In the genomic region with DNA sequence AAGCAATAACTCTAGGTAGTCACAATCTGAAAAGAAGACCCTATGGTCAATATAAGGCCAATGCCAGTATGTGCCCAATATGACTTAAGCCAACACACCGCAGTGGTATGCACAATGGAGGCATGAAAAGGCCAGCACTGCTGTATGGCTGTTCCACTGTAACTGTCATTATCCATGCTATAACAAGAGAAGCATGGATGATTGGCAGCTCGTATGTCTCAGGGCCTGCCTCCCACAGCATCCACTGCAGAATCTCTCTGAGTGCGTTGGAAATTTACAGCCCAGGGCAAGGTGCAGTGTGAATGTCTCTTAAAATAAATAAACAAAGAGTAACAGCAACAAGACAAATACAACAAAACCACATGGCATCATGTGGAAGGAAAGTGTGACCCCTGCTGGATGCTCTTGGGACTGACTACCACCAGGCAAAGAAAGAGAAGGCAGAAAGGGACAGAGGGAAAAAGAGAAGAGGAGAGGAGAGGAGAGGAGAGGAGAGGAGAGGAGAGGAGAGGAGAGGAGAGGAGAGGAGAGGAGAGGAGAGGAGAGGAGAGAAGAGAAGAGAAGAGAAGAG, we compare ENCODE assay signal across 9 mouse cellular contexts. TPM values are rescaled to one million over a fixed set of nuclear protein-coding genes. Genes with fewer than 3 reads are reported as not detected.
DNase-seq lines count a peak whose midpoint lies in the region; ATAC-seq and TF ChIP-seq lines count a peak whose summit lies in the region.
"Had no signal": no experiment of that assay in that cellular context is flagged by ENCODE, and none has a peak within 500 bp of the region (broad histone marks: within the 10 kb centered on the region; RNA-seq: fewer than 3 reads in every experiment).

No protein-coding gene starts in this region.

- H3K9ac ChIP-seq in intestine, postnatal 0 days (ENCODE audit: low read depth, low read length): no peak overlapping the region
- no peak overlapping the region for H3K9ac ChIP-seq in intestine, embryonic 16.5 days (ENCODE audit: low read depth, low read length)
- H3K9ac ChIP-seq in neural tube, embryonic 12.5 days: no peak overlapping the region
- H3K9ac ChIP-seq: limb, embryonic 13.5 days had no signal

- TF ChIP-seq CTCF in intestine, postnatal 0 days (IDR thresholded peaks at IDR 0.05; ENCODE audit: low read depth): peak; percentile 79

- no peaks in the 10 kb centered on the region for H3K4me1 ChIP-seq in intestine, postnatal 0 days (replicated peaks; ENCODE audit: control insufficient read depth, insufficient read depth, low read length)
- no peaks in the 10 kb centered on the region for H3K4me1 ChIP-seq in intestine, embryonic 16.5 days (ENCODE audit: control insufficient read depth, insufficient read depth, low read length)
- 0 out of 2 replicates have a peak, but pooled peaks cover 4% of the 10 kb centered on the region for H3K4me1 ChIP-seq in neural tube, embryonic 12.5 days

- WGBS in intestine, postnatal 0 days: 29% methylated on average over 3 of the region's 3 CpGs
- 41% methylated on average over 3 of the region's 3 CpGs for WGBS in intestine, embryonic 16.5 days
- WGBS in neural tube, embryonic 12.5 days: 52% methylated on average over 3 of the region's 3 CpGs

- DNase-seq in NIH3T3 (ENCODE audit: low read depth): peak; percentile 79
- DNase-seq in cerebellum, postnatal 36 days: peak; percentile 47 to 57
- peak; percentile 72 for DNase-seq in heart, postnatal 4 days
- DNase-seq in left cerebral cortex, postnatal 14 days (ENCODE audit: low spot score in 2 of 2): peak; percentile 48 to 76

- intact Hi-C loops in left cerebral cortex, postnatal 14 days (cut with DNase I): loop anchor here (2.0 to 10.0 kb wide), 2 partner anchors 62 to 530 kb away; partner anchors contain the start of gene Fam196a

- H3K27me3 ChIP-seq in intestine, postnatal 0 days (replicated peaks; ENCODE audit: control insufficient read depth, insufficient read depth, low read length): 0 out of 2 replicates have a peak, but pooled peaks cover 4% of the 10 kb centered on the region
- H3K27me3 ChIP-seq in intestine, embryonic 16.5 days (replicated peaks; ENCODE audit: control insufficient read depth, insufficient read depth, low read length): 0 out of 2 replicates have a peak, but pooled peaks cover 2% of the 10 kb centered on the region
- no peaks in the 10 kb centered on the region for H3K27me3 ChIP-seq in neural tube, embryonic 12.5 days (replicated peaks)

- H3K36me3 ChIP-seq in intestine, postnatal 0 days (ENCODE audit: control insufficient read depth, insufficient read depth): no peaks in the 10 kb centered on the region
- no peaks in the 10 kb centered on the region for H3K36me3 ChIP-seq in intestine, embryonic 16.5 days (ENCODE audit: control insufficient read depth, insufficient read depth, low read length)
- H3K36me3 ChIP-seq in neural tube, embryonic 12.5 days: no peaks in the 10 kb centered on the region
- H3K36me3 ChIP-seq: limb, embryonic 13.5 days had no signal

- no peak overlapping the region for H3K27ac ChIP-seq in intestine, postnatal 0 days (ENCODE audit: low read depth, low read length)
- no peak overlapping the region for H3K27ac ChIP-seq in intestine, embryonic 16.5 days (ENCODE audit: low read length)
- no peak overlapping the region for H3K27ac ChIP-seq in neural tube, embryonic 12.5 days
- H3K27ac ChIP-seq: limb, embryonic 13.5 days had no signal

- no peak for ATAC-seq in intestine, postnatal 0 days
- no peak for ATAC-seq in intestine, embryonic 16.5 days
- peak; percentile 66 for ATAC-seq in neural tube, embryonic 12.5 days (ENCODE audit: low FRiP score, low read depth)
- no peak for ATAC-seq in erythroid progenitor cell, adult 5-6 weeks (replicated peaks; ENCODE audit: low FRiP score, poor library complexity, severe bottlenecking)

- no peak overlapping the region for H3K4me3 ChIP-seq in intestine, postnatal 0 days (ENCODE audit: low read depth, low read length)
- no peak overlapping the region for H3K4me3 ChIP-seq in intestine, embryonic 16.5 days (ENCODE audit: low read length)
- no peak overlapping the region for H3K4me3 ChIP-seq in neural tube, embryonic 12.5 days
- H3K4me3 ChIP-seq: limb, embryonic 13.5 days had no signal

- H3K9me3 ChIP-seq in intestine, postnatal 0 days (ENCODE audit: control insufficient read depth): no peaks in the 10 kb centered on the region
- H3K9me3 ChIP-seq in intestine, embryonic 16.5 days (ENCODE audit: control insufficient read depth, low read length): no peaks in the 10 kb centered on the region
- no peaks in the 10 kb centered on the region for H3K9me3 ChIP-seq in neural tube, embryonic 12.5 days
- H3K9me3 ChIP-seq: limb, embryonic 13.5 days had no signal

- H3K4me2 ChIP-seq in intestine, postnatal 0 days (replicated peaks; ENCODE audit: low read depth): no peak overlapping the region
- H3K4me2 ChIP-seq in intestine, embryonic 16.5 days (ENCODE audit: low read depth, low read length): no peak overlapping the region
- peak overlapping the region; percentile 51 for H3K4me2 ChIP-seq in neural tube, embryonic 12.5 days (replicated peaks)

RNA-seq across cellular contexts. Expression of gene Foxi2, which starts 54.7 kb away (rescaled TPM):
- not detected in 2 replicates for polyA plus RNA-seq in intestine, postnatal 0 days (2015; fragmentation: Nextera tagmentation; extraction: Ambion mirVana)
- not detected in 2 replicates for polyA plus RNA-seq in intestine, embryonic 16.5 days (2015; fragmentation: Nextera tagmentation; extraction: Ambion mirVana)
- not detected for total RNA-seq in heart, postnatal 4 days (2021)
- not detected for total RNA-seq in left cerebral cortex, postnatal 14 days (2021)
- polyA plus RNA-seq in neural tube, embryonic 12.5 days (2016; fragmentation: Nextera tagmentation; extraction: Ambion mirVana): not detected in 2 replicates
- total RNA-seq in erythroid progenitor cell, adult 5-6 weeks (2015; ENCODE audit: low replicate concordance): not detected in 2 replicates
- total RNA-seq in erythroid progenitor cell, adult 5-6 weeks (2017; ENCODE audit: low replicate concordance): not detected in 2 replicates
